ENCODE assay signal across 8 mouse cellular contexts in genomic region chr14:54925349-54926342, GRCm38 (mm10). TPM values are rescaled to one million over a fixed set of nuclear protein-coding genes. Genes with fewer than 3 reads are reported as not detected.
DNase-seq lines count a peak whose midpoint lies in the region; ATAC-seq and TF ChIP-seq lines count a peak whose summit lies in the region.

Gene Efs (minus strand): TSS chr14:54926126.

- DNase-seq in R1 (ENCODE audit: low read depth, low spot score) = peak; percentile 74
- peak; percentile 49 for DNase-seq in cerebellum, adult 8-10 months
- DNase-seq in forebrain, postnatal 0 days = peak; percentile 67
- DNase-seq in heart, postnatal 36 days = peak; percentile 59 to 73
- DNase-seq in layer of hippocampus, postnatal 10 days (ENCODE audit: low spot score in 2 of 2) = peak; percentile 58 to 71
- DNase-seq in lung, postnatal 36 days = peak; percentile 22
- peak; percentile 51 for DNase-seq in right cerebral cortex, postnatal 4 days

- peak within 1 kb of the TSS; percentile 56 for H3K4me3 ChIP-seq in forebrain, postnatal 0 days (ENCODE audit: low read depth, low read length)

- no peaks in the 10 kb centered on the region for H3K27me3 ChIP-seq in forebrain, postnatal 0 days (ENCODE audit: insufficient read depth, low read length)

- no peak for TF ChIP-seq CTCF in forebrain, postnatal 0 days (IDR thresholded peaks at IDR 0.05; ENCODE audit: low read depth)

- peaks cover 7% of the 10 kb centered on the region; the same call in 1 of the 2 replicates for H3K4me1 ChIP-seq in forebrain, postnatal 0 days (ENCODE audit: insufficient read depth)

- H3K36me3 ChIP-seq in forebrain, postnatal 0 days (ENCODE audit: insufficient read depth) = peaks cover 1% of the 10 kb centered on the region; the same call in 1 of the 2 replicates

- 0 out of 2 replicates have a peak, but pooled peaks cover 8% of the 10 kb centered on the region for H3K9me3 ChIP-seq in forebrain, postnatal 0 days (ENCODE audit: low read length)

- H3K27ac ChIP-seq in forebrain, postnatal 0 days (ENCODE audit: low read depth, low read length) = peak within 1 kb of the TSS; percentile 87

- peak within 1 kb of the TSS; percentile 96 for H3K4me2 ChIP-seq in forebrain, postnatal 0 days (ENCODE audit: low read depth)

- intact Hi-C loops in heart, postnatal 36 days (cut with DNase I) = no loop called here

- peak within 1 kb of the TSS; percentile 82 for H3K9ac ChIP-seq in forebrain, postnatal 0 days

- WGBS in forebrain, postnatal 0 days = 5% methylated on average over 57 of the region's 57 CpGs

- peak; percentile 57 for ATAC-seq in forebrain, postnatal 0 days
- no peak for ATAC-seq in erythroid progenitor cell, adult 5-6 weeks (replicated peaks; ENCODE audit: low FRiP score, poor library complexity, severe bottlenecking)

RNA-seq across cellular contexts. Expression of gene Efs, which starts in this region (rescaled TPM):
- total RNA-seq in forebrain, postnatal 0 days (2014; rRNA removed) = 22.2 and 29.8 TPM in 2 replicates
- 13.4 and 13.5 TPM in 2 replicates for polyA plus RNA-seq in forebrain, postnatal 0 days (2015; fragmentation: Nextera tagmentation; extraction: Ambion mirVana)
- 1 to 10 TPM; 2.5 to 2.8 TPM for total RNA-seq in heart, postnatal 36 days (2021)
- 10 to 100 TPM; 16.8 to 17.9 TPM for total RNA-seq in layer of hippocampus, postnatal 10 days (2021)
- not detected in 2 replicates for total RNA-seq in erythroid progenitor cell, adult 5-6 weeks (2015; ENCODE audit: low replicate concordance)
- total RNA-seq in erythroid progenitor cell, adult 5-6 weeks (2017; ENCODE audit: low replicate concordance) = not detected in 2 replicates

Comparison
In these comparisons a context has a peak if more than half of its experiments do, and no peak if none do; other contexts are left out.
1. DNase-seq: peak in every context shown above with its lines; median percentile 74 in R1; 67 in forebrain, postnatal 0 days; 66 in heart, postnatal 36 days; 64 in layer of hippocampus, postnatal 10 days; 51 in right cerebral cortex, postnatal 4 days; 49 in cerebellum, adult 8-10 months; 22 in lung, postnatal 36 days.